Mouse (Mus musculus): ENCODE data around the gene Gm11011. TPM values are rescaled to one million over a fixed set of nuclear protein-coding genes. Genes with fewer than 3 reads are reported as not detected.

The Gm11011 gene
- total and polyA plus RNA-seq, 2 experiments from 2014 or later, result not detected

GRCm38 (mm10) chr2:169632338-169633151 is 45.0 kb upstream of the Gm11011 start, which contains the start of gene Tshz2:
Gene Tshz2 (plus strand): TSS chr2:169633013.
- peak within 1 kb of the TSS; percentile 77 for H3K9ac ChIP-seq (replicated peaks; ENCODE audit: low read length, poor library complexity, severe bottlenecking)
- H3K4me1 ChIP-seq (ENCODE audit: insufficient read depth, low read length), result peaks cover 5% of the 10 kb centered on the region; the same call in 1 of the 2 replicates
- H3K9me3 ChIP-seq (ENCODE audit: low read length), result no peaks in the 10 kb centered on the region
- DNase-seq (ENCODE audit: low spot score) (peak; percentile 84), ATAC-seq (ENCODE audit: low FRiP score) (peak; percentile 70)
- H3K27ac ChIP-seq (ENCODE audit: low read depth, low read length), result peak within 1 kb of the TSS; percentile 70
- H3K4me3 ChIP-seq (ENCODE audit: low read depth, low read length), result peak within 1 kb of the TSS; percentile 72
- WGBS, result under 1% methylated on average over 19 of the region's 22 CpGs
- TF ChIP-seq CTCF (IDR thresholded peaks at IDR 0.05), result peak; percentile 25
- no peaks in the 10 kb centered on the region for H3K27me3 ChIP-seq (ENCODE audit: insufficient read depth, low read length)
- no peaks in the 10 kb centered on the region for H3K36me3 ChIP-seq (ENCODE audit: insufficient read depth, low read length)
- H3K4me2 ChIP-seq (ENCODE audit: low read depth, low read length, poor library complexity, severe bottlenecking), result peak within 1 kb of the TSS; percentile 96

- no peak for DNase-seq (ENCODE audit: low spot score)
- H3K27ac ChIP-seq (ENCODE audit: low read depth, low read length), result no peak overlapping the region
- WGBS, result 91% methylated on average over 3 of the region's 3 CpGs
- no peak overlapping the region for H3K9ac ChIP-seq (replicated peaks; ENCODE audit: low read length, poor library complexity, severe bottlenecking)
- no peak for TF ChIP-seq CTCF (IDR thresholded peaks at IDR 0.05)
- no peak for ATAC-seq (ENCODE audit: low FRiP score)
- H3K9me3 ChIP-seq (ENCODE audit: low read length), result no peaks in the 10 kb centered on the region
- H3K4me2 ChIP-seq (ENCODE audit: low read depth, low read length, poor library complexity, severe bottlenecking), result no peak overlapping the region
- H3K36me3 ChIP-seq (ENCODE audit: insufficient read depth, low read length), result no peaks in the 10 kb centered on the region
- H3K4me1 ChIP-seq (ENCODE audit: insufficient read depth, low read length), result no peaks in the 10 kb centered on the region
- no peak overlapping the region for H3K4me3 ChIP-seq (ENCODE audit: low read depth, low read length)
- H3K27me3 ChIP-seq (ENCODE audit: insufficient read depth, low read length), result no peaks in the 10 kb centered on the region
These were observed 42.5 kb upstream of the Gm11011 start for GRCm38 (mm10) chr2:169630070-169630469.

GRCm38 (mm10) chr2:169621201-169621710 is 33.7 kb upstream of the Gm11011 start:
- TF ChIP-seq CTCF (IDR thresholded peaks at IDR 0.05), result peak; percentile 81
- H3K4me2 ChIP-seq (ENCODE audit: low read depth, low read length, poor library complexity, severe bottlenecking), result peak overlapping the region; percentile 18; the same call in 1 of the 2 replicates
- peak; percentile 76 for DNase-seq (ENCODE audit: low spot score)
- no peak overlapping the region for H3K4me3 ChIP-seq (ENCODE audit: low read depth, low read length)
- H3K27me3 ChIP-seq (ENCODE audit: insufficient read depth, low read length), result no peaks in the 10 kb centered on the region
- no peaks in the 10 kb centered on the region for H3K4me1 ChIP-seq (ENCODE audit: insufficient read depth, low read length)
- 39% methylated on average over 15 of the region's 15 CpGs for WGBS
- H3K9me3 ChIP-seq (ENCODE audit: low read length), result no peaks in the 10 kb centered on the region
- H3K9ac ChIP-seq (replicated peaks; ENCODE audit: low read length, poor library complexity, severe bottlenecking), result no peak overlapping the region
- peak; percentile 49; the same call in 1 of the 2 replicates for ATAC-seq (ENCODE audit: low FRiP score)
- H3K27ac ChIP-seq (ENCODE audit: low read depth, low read length), result no peak overlapping the region
- no peaks in the 10 kb centered on the region for H3K36me3 ChIP-seq (ENCODE audit: insufficient read depth, low read length)

GRCm38 (mm10) chr2:169615998-169616397 is 28.5 kb upstream of the Gm11011 start:
- no peak overlapping the region for H3K9ac ChIP-seq (replicated peaks; ENCODE audit: low read length, poor library complexity, severe bottlenecking)
- no peaks in the 10 kb centered on the region for H3K36me3 ChIP-seq (ENCODE audit: insufficient read depth, low read length)
- no peak for DNase-seq (ENCODE audit: low spot score)
- WGBS, result 81% methylated on average over 6 of the region's 6 CpGs
- H3K27me3 ChIP-seq (ENCODE audit: insufficient read depth, low read length), result no peaks in the 10 kb centered on the region
- no peaks in the 10 kb centered on the region for H3K9me3 ChIP-seq (ENCODE audit: low read length)
- ATAC-seq (ENCODE audit: low FRiP score), result no peak
- no peak for TF ChIP-seq CTCF (IDR thresholded peaks at IDR 0.05)
- H3K4me1 ChIP-seq (ENCODE audit: insufficient read depth, low read length), result 0 out of 2 replicates have a peak, but pooled peaks cover 3% of the 10 kb centered on the region
- no peak overlapping the region for H3K4me3 ChIP-seq (ENCODE audit: low read depth, low read length)
- H3K27ac ChIP-seq (ENCODE audit: low read depth, low read length), result no peak overlapping the region
- H3K4me2 ChIP-seq (ENCODE audit: low read depth, low read length, poor library complexity, severe bottlenecking), result no peak overlapping the region

GRCm38 (mm10) chr2:169614683-169615082 is 27.1 kb upstream of the Gm11011 start:
- no peaks in the 10 kb centered on the region for H3K9me3 ChIP-seq (ENCODE audit: low read length)
- no peak overlapping the region for H3K9ac ChIP-seq (replicated peaks; ENCODE audit: low read length, poor library complexity, severe bottlenecking)
- no peak overlapping the region for H3K4me3 ChIP-seq (ENCODE audit: low read depth, low read length)
- TF ChIP-seq CTCF (IDR thresholded peaks at IDR 0.05), result no peak
- H3K27me3 ChIP-seq (ENCODE audit: insufficient read depth, low read length), result no peaks in the 10 kb centered on the region
- DNase-seq (ENCODE audit: low spot score), result no peak
- whole genome bisulfite sequencing, result 60% methylated on average over 3 of the region's 4 CpGs
- no peaks in the 10 kb centered on the region for H3K36me3 ChIP-seq (ENCODE audit: insufficient read depth, low read length)
- no peak for ATAC-seq (ENCODE audit: low FRiP score)
- H3K27ac ChIP-seq (ENCODE audit: low read depth, low read length), result no peak overlapping the region
- 0 out of 2 replicates have a peak, but pooled peaks cover 3% of the 10 kb centered on the region for H3K4me1 ChIP-seq (ENCODE audit: insufficient read depth, low read length)
- no peak overlapping the region for H3K4me2 ChIP-seq (ENCODE audit: low read depth, low read length, poor library complexity, severe bottlenecking)

- no peak for DNase-seq (ENCODE audit: low spot score)
- Histone ChIP-seq H3K4me1 (ENCODE audit: insufficient read depth, low read length) (0 out of 2 replicates have a peak, but pooled peaks cover 3% of the 10 kb centered on the region), H3K36me3 (ENCODE audit: insufficient read depth, low read length) (no peaks in the 10 kb centered on the region), H3K4me2 (ENCODE audit: low read depth, low read length, poor library complexity, severe bottlenecking) (0 out of 2 replicates have a peak overlapping the region, but pooled peaks have one; percentile 9), H3K4me3 (ENCODE audit: low read depth, low read length) (no peak overlapping the region), H3K27ac (ENCODE audit: low read depth, low read length) (no peak overlapping the region), H3K27me3 (ENCODE audit: insufficient read depth, low read length) (no peaks in the 10 kb centered on the region), H3K9ac (replicated peaks; ENCODE audit: low read length, poor library complexity, severe bottlenecking) (no peak overlapping the region), H3K9me3 (ENCODE audit: low read length) (no peaks in the 10 kb centered on the region)
- TF ChIP-seq CTCF (IDR thresholded peaks at IDR 0.05), result peak; percentile 37
- no peak for ATAC-seq (ENCODE audit: low FRiP score)
- WGBS, result 20% methylated on average over 7 of the region's 7 CpGs
These were observed 24.0 kb upstream of the Gm11011 start for GRCm38 (mm10) chr2:169611557-169611956.

All from midbrain, postnatal 0 days (tissue).